Mouse (Mus musculus) heart, embryonic 13.5 days (tissue): ENCODE measurements around the gene Akap8l. TPM values are rescaled to one million over a fixed set of nuclear protein-coding genes. Genes with fewer than 3 reads are reported as not detected.

Experiments used
- ATAC-seq: fragments of 200-750 bp; cut with Nextera tagmentation; 2 replicates; pipeline ENCODE4 v1.8.0; 2017; ENCODE audit warnings: moderate TSS enrichment; ENCODE audit not compliant: insufficient number of reproducible peaks, low FRiP score, low TSS enrichment; ENCODE audit errors: extremely low read depth
- H3K27ac ChIP-seq: fragments of 300-500 bp; sonication (generic); replicated peaks from 2 replicates; pipeline ENCODE4 v1.5.1; 2015; ENCODE audit warnings: moderate library complexity, mild to moderate bottlenecking, inconsistent platforms
- H3K27me3 ChIP-seq: fragments of 300-500 bp; sonication (generic); replicated peaks from 2 replicates; pipeline ENCODE4 v1.6.1; 2015; ENCODE audit warnings: mild to moderate bottlenecking, inconsistent platforms
- H3K36me3 ChIP-seq: fragments of 300-500 bp; sonication (generic); 2 replicates; pipeline ENCODE4 v1.6.1; 2015; ENCODE audit warnings: mild to moderate bottlenecking, inconsistent platforms
- H3K4me1 ChIP-seq: fragments of 300-500 bp; sonication (generic); 2 replicates; pipeline ENCODE4 v1.6.1; 2015; ENCODE audit warnings: inconsistent platforms
- H3K4me2 ChIP-seq: fragments of 300-500 bp; sonication (generic); 2 replicates; pipeline ENCODE4 v1.6.1; 2015; ENCODE audit warnings: inconsistent platforms, mild to moderate bottlenecking, moderate library complexity
- H3K4me3 ChIP-seq: fragments of 300-500 bp; sonication (generic); 2 replicates; pipeline ENCODE4 v1.5.1; 2015; ENCODE audit warnings: moderate library complexity, mild to moderate bottlenecking, inconsistent platforms
- H3K9ac ChIP-seq: fragments of 300-500 bp; sonication (generic); 2 replicates; pipeline ENCODE4 v1.6.1; 2015; ENCODE audit warnings: inconsistent platforms, mild to moderate bottlenecking, moderate library complexity
- H3K9me3 ChIP-seq: fragments of 300-500 bp; sonication (generic); 2 replicates; pipeline ENCODE4 v1.6.1; 2016; ENCODE audit warnings: inconsistent platforms
- WGBS: fragments of 180-500 bp; shearing (Covaris S2); methylation state at CpG from one replicate; pipeline ENCODE4 v1.1.7; 2015; ENCODE audit warnings: mixed read lengths; 5-methylcytosine and 5-hydroxymethylcytosine counted together
- microRNA-seq: library from miRNA; unstranded; fragments of <30 nt; microRNA quantifications from one replicate; pipeline ENCODE4, GENCODE M21; 2016
- polyA plus RNA-seq: library from polyadenylated mRNA; unstranded; fragments of >200 nt; fragmentation: Nextera tagmentation; extraction: Ambion mirVana; gene quantifications from 2 replicates; pipeline ENCODE4 v1.2.1, GENCODE M21; 2015

Akap8l gene
- polyA plus RNA-seq, 1 experiment from 2014 or later = 84.3 TPM

GRCm38 (mm10) chr17:32283341-32283740, 67.1 kb downstream of the Akap8l start:
- H3K27me3 ChIP-seq = no peaks in the 10 kb centered on the region
- no peaks in the 10 kb centered on the region for H3K9me3 ChIP-seq
- peak overlapping the region; percentile 77 for H3K4me3 ChIP-seq
- peak overlapping the region; percentile 95 for H3K9ac ChIP-seq
- peaks cover 36% of the 10 kb centered on the region for H3K4me1 ChIP-seq
- WGBS = 4% methylated on average over 7 of the region's 7 CpGs
- peak overlapping the region; percentile 85 for H3K4me2 ChIP-seq
- H3K36me3 ChIP-seq = no peaks in the 10 kb centered on the region
- H3K27ac ChIP-seq = peak overlapping the region; percentile 99
- ATAC-seq = 0 out of 2 replicates have a peak, but pooled peaks have one; percentile 51

DNA sequence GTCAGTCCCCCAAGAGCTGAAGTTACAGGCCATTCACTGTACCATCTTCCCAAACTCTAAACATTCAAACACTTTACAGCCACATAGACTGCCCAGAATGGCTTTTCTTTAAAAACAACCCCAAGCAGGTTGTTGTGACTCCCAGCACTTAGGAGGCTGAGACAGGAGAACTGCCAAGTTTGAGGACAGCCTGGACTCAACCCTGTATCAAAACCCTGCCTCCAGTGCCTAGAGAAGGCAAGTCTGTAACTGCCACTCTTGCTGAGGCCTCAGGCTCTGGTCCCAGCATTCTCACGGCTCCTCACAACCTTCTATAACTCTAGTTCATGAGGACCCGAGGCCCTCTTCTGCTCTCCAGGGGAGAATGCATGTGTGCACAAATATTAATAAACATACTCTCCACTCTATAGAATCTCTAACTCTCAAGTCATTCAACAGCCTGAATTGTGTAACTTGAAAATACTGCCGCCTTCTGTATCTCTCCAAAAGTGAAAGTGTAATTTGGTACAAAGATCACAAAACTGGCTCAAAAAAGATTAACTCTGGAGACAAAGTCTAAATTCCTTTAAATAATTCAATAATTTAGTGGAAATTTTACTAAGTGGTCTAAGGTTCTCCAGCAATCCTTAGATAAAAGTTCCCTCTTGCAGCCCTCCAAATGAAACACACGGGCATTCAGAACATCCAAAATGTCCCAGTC, 68.6 kb downstream of the Akap8l start:
- Histone ChIP-seq H3K4me2 (peak overlapping the region; percentile 85; the same call in 1 of the 2 replicates), H3K4me3 (peak overlapping the region; percentile 9; the same call in 1 of the 2 replicates), H3K27ac (0 out of 2 replicates have a peak overlapping the region, but pooled peaks have one; percentile 20), H3K4me1 (peaks cover 41% of the 10 kb centered on the region), H3K36me3 (no peaks in the 10 kb centered on the region), H3K9me3 (no peaks in the 10 kb centered on the region), H3K9ac (no peak overlapping the region), H3K27me3 (no peaks in the 10 kb centered on the region)
- ATAC-seq = no peak
- WGBS = 69% methylated on average over 4 of the region's 4 CpGs

GRCm38 (mm10) chr17:32281126-32281525, 69.3 kb downstream of the Akap8l start:
- ATAC-seq = no peak
- Histone ChIP-seq H3K4me1 (peaks cover 47% of the 10 kb centered on the region), H3K9ac (0 out of 2 replicates have a peak overlapping the region, but pooled peaks have one; percentile 21), H3K4me3 (no peak overlapping the region), H3K36me3 (0 out of 2 replicates have a peak, but pooled peaks cover 3% of the 10 kb centered on the region), H3K9me3 (no peaks in the 10 kb centered on the region), H3K4me2 (peak overlapping the region; percentile 85), H3K27me3 (no peaks in the 10 kb centered on the region), H3K27ac (no peak overlapping the region)
- WGBS = 94% methylated on average over 2 of the region's 2 CpGs

- no peak overlapping the region for H3K4me2 ChIP-seq
- 86% methylated on average over 3 of the region's 3 CpGs for WGBS
- no peak overlapping the region for H3K4me3 ChIP-seq
- H3K4me1 ChIP-seq = peaks cover 49% of the 10 kb centered on the region
- no peak for ATAC-seq
- H3K27me3 ChIP-seq = no peaks in the 10 kb centered on the region
- H3K36me3 ChIP-seq = 0 out of 2 replicates have a peak, but pooled peaks cover 3% of the 10 kb centered on the region
- no peak overlapping the region for H3K9ac ChIP-seq
- H3K9me3 ChIP-seq = no peaks in the 10 kb centered on the region
- no peak overlapping the region for H3K27ac ChIP-seq
These were observed 69.8 kb downstream of the Akap8l start for GRCm38 (mm10) chr17:32280575-32280974.

DNA sequence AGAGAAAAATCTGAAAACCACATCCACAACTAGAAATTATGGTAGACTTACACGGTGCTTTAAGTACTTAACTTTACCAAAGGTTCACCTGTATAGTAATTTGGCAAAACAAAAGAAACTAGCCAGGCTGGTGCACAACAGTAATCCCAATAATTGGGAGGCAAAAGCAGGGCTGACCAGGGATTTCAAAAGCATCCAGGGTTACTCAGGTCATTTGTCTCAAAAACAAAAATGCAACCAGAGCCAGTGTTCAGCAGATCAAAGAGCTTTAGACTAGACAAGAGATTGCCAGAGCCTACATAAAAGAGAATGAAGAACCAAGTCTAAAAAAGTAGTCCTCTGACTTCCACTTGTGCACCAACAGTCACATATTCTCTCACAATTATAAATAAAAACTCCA, 73.2 kb downstream of the Akap8l start:
- Histone ChIP-seq H3K9ac (no peak overlapping the region), H3K36me3 (0 out of 2 replicates have a peak, but pooled peaks cover 3% of the 10 kb centered on the region), H3K4me3 (no peak overlapping the region), H3K9me3 (no peaks in the 10 kb centered on the region), H3K4me2 (no peak overlapping the region), H3K4me1 (peaks cover 48% of the 10 kb centered on the region), H3K27ac (no peak overlapping the region), H3K27me3 (no peaks in the 10 kb centered on the region)
- ATAC-seq = no peak
- 96% methylated on average over 1 of the region's 1 CpGs for WGBS

DNA sequence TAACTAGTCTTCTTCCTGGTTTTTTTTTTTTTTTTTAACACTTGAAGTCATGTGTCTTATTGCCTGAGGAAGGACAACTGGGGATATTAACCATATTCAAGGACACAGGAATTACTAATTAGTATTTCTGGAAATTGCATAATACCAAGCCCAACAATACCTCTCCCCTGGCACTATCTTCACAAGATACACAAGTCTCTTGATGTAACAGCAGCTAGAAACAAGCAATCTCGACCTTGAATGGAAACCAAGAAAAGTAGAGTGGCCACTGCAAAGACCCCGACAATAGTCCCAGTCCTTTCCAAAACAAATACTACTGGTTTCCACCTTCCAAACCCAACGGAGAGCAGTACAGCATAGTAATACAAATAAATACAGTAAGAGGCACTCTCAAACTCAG, 74.8 kb downstream of the Akap8l start:
- Histone ChIP-seq H3K27ac (no peak overlapping the region), H3K4me1 (peaks cover 48% of the 10 kb centered on the region), H3K4me3 (no peak overlapping the region), H3K27me3 (no peaks in the 10 kb centered on the region), H3K9me3 (no peaks in the 10 kb centered on the region), H3K9ac (no peak overlapping the region), H3K4me2 (no peak overlapping the region), H3K36me3 (0 out of 2 replicates have a peak, but pooled peaks cover 8% of the 10 kb centered on the region)
- ATAC-seq = no peak
- WGBS = 71% methylated on average over 3 of the region's 3 CpGs

Small RNA genes lying within 50 kb of the gene (microRNA-seq; reads per million reads assigned to microRNA genes)
- gene Gm22201 = not detected

Other genes with a start within 250 kb of the Akap8l start
- 5.7 and 5.9 TPM in 2 replicates for gene Notch3, start 183.8 kb downstream of the Akap8l start, polyA plus RNA-seq
- gene Ephx3, start 161.1 kb downstream of the Akap8l start, polyA plus RNA-seq = 0.11 TPM in 1 of 2 replicates, not detected in the other
- gene Brd4, start 65.9 kb downstream of the Akap8l start, polyA plus RNA-seq = 58.8 and 64.2 TPM in 2 replicates
- 65.8 and 67.8 TPM in 2 replicates for gene Akap8, start 29.4 kb downstream of the Akap8l start, polyA plus RNA-seq
- 10.9 and 12.4 TPM in 2 replicates for gene Wiz, start 38.8 kb upstream of the Akap8l start, polyA plus RNA-seq
- gene Rasal3, start 53.0 kb upstream of the Akap8l start, polyA plus RNA-seq = 0.49 and 1.1 TPM in 2 replicates
- 0.09 and 0.16 TPM in 2 replicates for gene Pglyrp2, start 73.6 kb upstream of the Akap8l start, polyA plus RNA-seq
- gene Cyp4f39, start 102.1 kb upstream of the Akap8l start, polyA plus RNA-seq = 0.15 and 0.38 TPM in 2 replicates
- gene Cyp4f17, start 155.4 kb upstream of the Akap8l start, polyA plus RNA-seq = 6.4 and 7.5 TPM in 2 replicates
- gene Cyp4f16, start 186.0 kb upstream of the Akap8l start, polyA plus RNA-seq = 17.0 and 18.6 TPM in 2 replicates